Mouse (Mus musculus) cerebellum, adult 9-11 months (tissue): Measurements from ENCODE around the gene Tmc6.

Experiments
- DNase-seq: peaks from one replicate; pipeline ENCODE4 v3.0.0; 2022

Gene Tmc6

DNA sequence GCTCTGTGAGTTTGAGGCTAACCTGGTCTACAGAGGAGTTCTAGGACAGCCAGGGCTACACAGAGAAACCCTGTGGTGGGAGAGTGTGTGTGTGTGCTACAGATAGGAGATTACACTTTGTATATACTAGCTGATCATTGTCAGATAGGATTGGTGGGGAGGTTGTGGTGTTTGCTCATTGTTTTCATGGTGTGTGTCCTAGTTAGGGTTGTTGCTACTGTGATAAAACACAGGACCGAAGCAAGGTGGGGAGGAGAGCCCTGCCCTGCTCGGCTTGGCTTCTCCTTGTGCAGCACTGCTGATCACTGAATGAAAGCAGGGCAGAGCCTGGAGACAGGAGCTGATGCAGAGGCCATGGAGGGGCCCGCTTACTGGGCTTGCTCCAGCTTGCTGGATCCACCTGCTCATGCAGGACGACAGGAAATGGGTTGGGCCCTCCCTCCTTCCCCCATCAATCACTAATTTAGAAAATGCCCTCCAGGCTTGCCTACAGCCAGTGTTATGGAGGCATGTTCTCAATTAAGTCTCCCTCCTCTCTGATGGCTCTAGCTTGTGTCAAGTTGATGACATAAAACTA lies 38.5 kb downstream of the Tmc6 start:
- no peak for DNase-seq

DNA sequence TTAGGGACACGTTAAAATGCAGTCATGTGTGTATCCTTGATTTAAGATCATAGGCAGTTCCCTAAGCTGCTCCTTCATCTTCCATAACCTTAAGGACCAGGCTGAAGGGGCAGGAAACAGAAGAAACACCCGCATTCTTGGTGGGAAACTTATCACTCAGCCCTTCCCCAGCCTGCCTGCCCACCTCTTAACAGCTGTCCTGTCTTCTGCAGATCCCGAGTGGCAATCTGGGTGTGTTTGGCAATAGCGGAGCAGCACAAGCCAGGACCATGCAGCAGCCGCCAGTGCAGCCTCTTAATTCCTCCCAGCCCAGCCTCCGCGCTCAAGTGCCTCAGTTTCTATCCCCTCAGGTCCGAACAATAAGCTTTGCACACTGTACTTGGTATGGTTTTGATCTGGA lies 39.3 kb downstream of the Tmc6 start:
- no peak for DNase-seq

- DNase-seq = no peak
Observed at GRCm38 (mm10) chr11:117742243-117742642, 39.8 kb downstream of the Tmc6 start.

DNA sequence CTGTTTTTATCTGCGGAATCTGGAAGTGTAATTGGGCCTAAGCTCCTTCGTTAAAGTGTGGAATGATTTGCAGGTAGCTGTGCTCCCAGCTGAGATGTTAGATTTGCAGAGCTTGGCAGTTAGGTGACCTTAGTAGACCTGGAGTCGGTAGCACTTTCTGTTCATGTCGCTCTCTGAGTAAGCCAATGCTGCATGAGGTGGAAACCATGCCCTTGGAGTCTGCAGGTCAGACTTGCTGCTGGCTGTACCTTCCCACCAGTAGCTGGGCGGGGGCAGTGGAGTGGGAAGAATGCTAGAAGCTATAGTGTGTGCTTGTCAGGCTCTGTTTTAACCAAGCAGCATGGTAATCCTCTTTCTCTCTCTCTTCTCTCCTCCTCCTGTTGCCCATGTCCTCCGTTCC lies 40.9 kb downstream of the Tmc6 start:
- DNase-seq = no peak

DNA sequence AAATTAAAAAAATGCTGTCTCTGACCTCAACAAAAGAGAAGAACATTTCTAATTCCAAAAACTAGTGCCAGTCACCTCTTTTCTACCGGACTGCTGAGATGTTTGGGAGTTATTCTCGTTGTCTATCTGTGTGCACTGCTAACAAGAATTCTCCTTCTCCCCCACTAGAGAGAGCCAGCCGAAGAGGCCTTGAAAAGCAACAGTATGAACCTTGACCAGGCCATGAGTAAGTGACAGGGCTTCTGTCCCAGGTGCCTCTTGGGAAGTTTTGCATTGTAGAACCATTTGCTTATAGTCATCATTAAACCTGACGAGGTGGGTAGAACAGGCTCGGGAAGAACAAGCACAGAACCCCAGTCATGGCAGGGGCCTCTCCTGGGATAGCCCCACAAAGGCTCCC lies 43.9 kb downstream of the Tmc6 start:
- no peak for DNase-seq

- peak; percentile 78 for DNase-seq
Observed at GRCm38 (mm10) chr11:117736037-117736689, 45.8 kb downstream of the Tmc6 start.

GRCm38 (mm10) chr11:117731470-117731869 lies 50.5 kb downstream of the Tmc6 start:
- no peak for DNase-seq

DNA sequence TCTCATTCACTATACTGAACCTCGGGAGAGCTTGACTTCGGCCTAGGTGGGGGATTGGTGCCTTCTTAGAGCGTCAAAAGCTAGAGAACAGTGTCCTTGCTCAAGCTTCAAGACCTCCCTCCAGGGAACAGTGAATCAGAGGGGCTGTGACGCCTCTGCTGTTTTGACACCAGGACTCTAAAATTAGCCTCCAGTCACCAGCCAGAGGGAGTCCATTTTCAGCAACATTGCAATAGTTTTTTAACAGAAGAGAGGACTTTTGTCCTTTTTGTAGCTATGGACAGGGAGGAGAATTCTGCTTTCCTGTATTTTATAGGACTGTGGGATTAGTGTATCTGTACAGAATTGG lies 51.5 kb downstream of the Tmc6 start:
- no peak for DNase-seq

DNA sequence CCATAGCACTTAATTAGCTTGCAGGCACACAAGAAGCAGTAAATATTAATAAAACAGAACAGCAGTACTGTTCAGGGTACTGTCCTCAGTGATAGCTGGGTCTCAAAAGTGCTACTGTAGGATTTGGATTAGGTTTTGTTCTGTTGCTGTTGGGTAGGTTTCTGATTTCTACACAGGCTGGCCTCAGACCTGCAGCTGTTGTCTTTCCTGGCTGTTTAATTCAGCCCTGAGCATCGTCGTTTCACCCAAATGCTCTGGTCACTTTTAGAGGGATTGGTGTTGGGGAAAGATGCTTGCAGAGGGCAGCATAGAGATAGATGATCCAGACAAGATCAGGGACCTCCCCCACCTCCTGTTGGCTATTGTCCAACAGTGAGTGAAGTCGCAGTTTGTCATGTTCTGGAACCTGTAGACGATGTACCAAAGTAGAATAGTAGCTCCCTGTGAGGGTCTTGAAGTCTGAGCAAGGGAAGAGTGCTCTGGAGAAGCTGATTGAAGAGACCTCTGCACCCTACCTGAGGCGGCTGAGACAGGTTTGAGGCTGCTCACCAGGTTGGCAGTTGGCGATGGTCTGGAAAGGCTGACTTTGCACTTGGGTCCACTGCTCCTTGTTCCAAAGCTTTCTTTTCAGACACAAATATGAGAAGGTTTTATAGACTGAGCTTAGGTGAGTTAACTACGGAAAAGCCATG lies 52.1 kb downstream of the Tmc6 start:
- DNase-seq = no peak

DNA sequence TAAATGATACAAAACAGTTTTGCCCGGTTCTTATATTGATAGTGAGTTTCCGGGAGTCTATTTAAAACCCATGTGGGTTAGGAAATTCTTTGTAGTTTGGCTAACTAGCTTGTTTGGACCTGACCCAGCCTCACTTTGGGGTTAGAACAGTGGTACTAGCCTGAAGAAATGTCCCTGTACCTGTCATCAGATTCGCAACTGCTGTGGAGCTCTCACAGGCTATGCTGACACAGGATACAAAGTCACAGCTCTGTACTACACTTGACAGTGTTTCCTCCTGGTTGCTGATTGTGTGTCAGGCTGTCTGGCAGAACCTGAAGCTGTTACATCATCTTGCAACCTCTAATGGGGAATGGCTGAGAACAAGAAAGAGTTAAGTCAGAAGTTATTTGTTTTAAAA lies 52.7 kb downstream of the Tmc6 start:
- no peak for DNase-seq

DNA sequence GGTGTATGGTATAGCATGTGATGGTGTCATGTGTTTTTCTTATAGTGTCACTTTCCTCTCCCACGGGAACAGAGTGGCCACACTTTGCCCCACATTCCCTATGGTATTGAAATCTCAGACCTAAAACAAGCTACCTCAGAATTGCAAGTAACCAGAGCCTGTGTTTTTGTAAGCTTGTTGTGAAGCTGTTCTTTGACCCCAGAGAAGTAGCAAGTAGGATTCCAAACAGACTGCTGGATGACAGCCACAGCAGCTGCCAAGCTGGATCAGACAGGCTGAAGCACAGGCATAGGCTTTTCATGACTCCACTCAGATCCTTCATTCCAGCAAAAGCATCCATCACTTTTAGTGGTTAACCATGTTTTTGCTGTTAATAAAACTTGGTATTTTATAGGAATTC lies 53.2 kb downstream of the Tmc6 start:
- DNase-seq = no peak

DNA sequence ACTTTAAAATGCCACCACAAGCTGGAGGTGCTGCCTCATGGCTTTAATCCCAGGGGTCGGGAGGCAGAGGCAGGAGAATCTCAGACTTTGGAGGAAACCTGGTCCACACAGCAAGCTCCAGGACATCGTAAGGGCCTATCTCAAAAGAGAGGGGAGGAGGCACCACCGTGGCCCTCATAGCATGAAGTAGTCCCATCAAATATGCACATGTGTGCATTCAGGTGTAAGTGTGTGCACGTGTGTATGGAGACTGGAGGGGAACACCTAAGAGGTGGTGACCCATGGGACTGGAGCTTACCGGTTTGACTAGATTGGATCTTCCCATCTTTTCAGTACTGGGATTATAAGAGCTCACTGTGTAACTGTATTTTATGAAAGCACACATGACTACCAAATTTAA lies 53.8 kb downstream of the Tmc6 start:
- no peak for DNase-seq

DNA sequence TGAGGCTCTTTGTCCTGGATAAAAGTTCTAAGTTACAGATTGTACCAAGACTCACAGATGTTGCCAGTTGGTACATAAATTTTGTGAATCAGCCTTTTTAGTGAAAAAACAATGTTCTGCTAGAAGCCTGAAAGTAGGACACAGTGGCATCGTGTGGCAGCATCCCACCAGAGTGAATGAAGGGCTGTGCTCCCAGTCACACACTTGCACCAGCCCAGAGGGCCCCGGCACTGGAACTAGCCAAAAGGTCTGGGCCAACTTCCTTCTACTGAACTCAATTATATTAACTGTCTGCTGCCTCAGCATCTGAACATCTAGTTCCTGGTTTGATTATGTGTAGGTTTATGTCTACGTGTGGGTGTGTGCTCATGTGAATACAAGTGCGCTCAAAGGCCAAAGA lies 55.0 kb downstream of the Tmc6 start:
- no peak for DNase-seq

DNA sequence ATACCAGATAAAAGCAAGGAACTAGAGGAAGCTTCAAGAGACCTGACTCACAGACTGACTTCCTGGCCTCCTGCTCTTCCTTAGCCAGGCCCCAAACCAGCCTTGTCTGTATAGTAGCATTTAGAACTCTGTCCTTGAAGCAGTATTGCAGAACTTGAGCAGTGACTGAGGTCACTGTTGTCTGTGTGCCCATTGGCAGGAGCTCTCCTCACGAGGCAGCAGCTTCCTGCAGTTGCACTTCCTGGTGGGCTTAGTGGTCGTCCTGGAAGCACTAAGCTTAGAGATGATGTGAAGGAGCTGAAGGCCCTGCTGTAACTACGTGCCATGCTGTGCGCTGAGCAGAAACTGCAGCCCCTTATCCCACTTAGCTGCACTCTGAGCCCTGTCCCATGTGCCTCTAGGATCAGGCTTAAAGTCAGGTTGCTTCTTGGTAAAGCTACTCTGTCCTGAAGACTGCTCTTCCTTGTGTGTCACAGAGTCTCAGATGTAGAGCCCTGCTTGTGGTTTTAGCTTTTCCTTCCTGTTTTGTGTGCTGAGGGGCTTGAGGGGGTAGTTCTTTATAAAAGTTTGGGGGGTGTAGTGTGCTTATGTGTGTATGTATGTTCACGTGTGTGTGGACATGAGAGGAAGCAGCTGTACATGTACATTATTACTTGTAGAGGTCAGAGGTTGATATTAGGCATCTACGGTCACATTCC lies 57.2 kb downstream of the Tmc6 start:
- DNase-seq = no peak

GRCm38 (mm10) chr11:117718838-117719237 lies 63.2 kb downstream of the Tmc6 start:
- no peak for DNase-seq
